Mouse (Mus musculus): ENCODE measurements around the gene H2-T23.
"Not testable (repeated sequence)": the region's sequence is repeated elsewhere in the genome, so short reads cannot be mapped to it uniquely, and the experiment has no call there.

Gene H2-T23

GRCm38 (mm10) chr17:36032351-36032875 is at the start of gene H2-T23:
H2-T23 (minus strand) TSS chr17:36032855.
- DNase-seq (ENCODE audit: low spot score) = peak; percentile 30

DNA sequence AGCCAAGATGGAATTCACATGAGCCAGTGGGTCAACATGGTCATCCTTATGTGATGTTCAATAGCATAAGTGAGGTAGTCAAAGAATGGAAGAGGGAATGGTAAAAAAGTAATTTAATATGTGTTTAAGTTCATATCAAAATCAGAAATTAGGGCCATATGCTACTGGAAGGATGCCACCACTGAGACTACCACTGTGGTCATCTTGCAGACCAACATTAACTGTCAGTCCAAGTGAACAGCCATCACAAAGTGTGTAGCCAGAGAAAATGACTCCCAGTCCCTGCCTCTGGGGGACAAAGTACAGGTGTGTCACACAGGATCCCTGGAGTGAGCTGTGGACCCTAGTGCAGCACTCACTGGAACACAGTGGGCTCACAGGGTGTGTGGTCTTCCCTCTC is 49.2 kb upstream of the H2-T23 start:
- DNase-seq (ENCODE audit: low spot score) = not testable (repeated sequence)

GRCm38 (mm10) chr17:36060829-36061228 is 28.2 kb upstream of the H2-T23 start:
- peak; percentile 75 for DNase-seq (ENCODE audit: low spot score)

GRCm38 (mm10) chr17:36058362-36058761 is 25.7 kb upstream of the H2-T23 start, which contains the start of gene Gm11127:
Gm11127 (minus strand) TSS chr17:36058371.
- DNase-seq (ENCODE audit: low spot score) = not testable (repeated sequence)

DNA sequence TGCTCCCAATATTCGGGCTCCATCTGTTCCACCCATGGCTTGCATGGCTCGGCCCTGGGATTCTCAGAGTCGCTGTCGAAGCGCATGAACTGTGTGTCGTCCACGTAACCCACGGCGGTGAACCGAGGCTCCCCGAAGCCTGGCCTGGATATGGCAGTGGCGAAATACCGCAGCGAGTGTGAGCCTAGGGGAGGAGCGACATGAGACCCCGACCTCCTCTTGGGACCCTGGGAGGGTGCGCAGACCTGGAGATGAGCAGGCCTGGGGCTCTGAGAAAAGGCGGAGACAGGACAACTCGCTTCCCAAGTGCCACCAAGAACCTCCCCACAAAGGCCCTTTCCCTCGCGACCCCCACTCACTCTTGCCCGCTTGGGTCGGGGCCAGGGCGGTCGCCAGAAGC is 25.3 kb upstream of the H2-T23 start:
- not testable (repeated sequence) for DNase-seq (ENCODE audit: low spot score)

DNA sequence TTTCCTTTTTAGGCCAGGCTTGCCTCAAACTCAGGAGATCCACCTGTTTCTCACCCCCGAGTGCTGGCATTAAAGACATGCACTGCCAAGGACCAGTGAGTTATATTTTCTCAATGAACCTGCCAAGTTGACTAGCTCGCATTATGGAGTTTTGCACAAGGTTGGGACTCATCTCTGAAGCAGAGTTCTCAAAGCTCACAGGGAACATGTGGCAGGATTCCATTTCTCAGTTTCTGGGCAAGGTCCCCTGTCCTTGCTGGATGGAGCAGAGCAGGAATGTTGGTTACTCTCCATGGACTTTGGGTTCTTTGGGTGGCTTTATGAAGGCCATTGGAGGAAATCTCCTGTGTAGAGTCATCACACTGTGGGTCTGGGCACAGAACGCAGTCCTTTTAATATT is 10.6 kb upstream of the H2-T23 start:
- no peak for DNase-seq (ENCODE audit: low spot score)

GRCm38 (mm10) chr17:36042610-36043169 is 10.0 kb upstream of the H2-T23 start, which contains the start of the genes H2-T22 and Gm6034:
H2-T22 (minus strand) TSS chr17:36042747.
Gm6034 (plus strand) TSS chr17:36042961.
- peak; percentile 69 for DNase-seq (ENCODE audit: low spot score)

- DNase-seq (ENCODE audit: low spot score) = not testable (repeated sequence)
These were observed 9.4 kb upstream of the H2-T23 start for GRCm38 (mm10) chr17:36042055-36042454.

DNA sequence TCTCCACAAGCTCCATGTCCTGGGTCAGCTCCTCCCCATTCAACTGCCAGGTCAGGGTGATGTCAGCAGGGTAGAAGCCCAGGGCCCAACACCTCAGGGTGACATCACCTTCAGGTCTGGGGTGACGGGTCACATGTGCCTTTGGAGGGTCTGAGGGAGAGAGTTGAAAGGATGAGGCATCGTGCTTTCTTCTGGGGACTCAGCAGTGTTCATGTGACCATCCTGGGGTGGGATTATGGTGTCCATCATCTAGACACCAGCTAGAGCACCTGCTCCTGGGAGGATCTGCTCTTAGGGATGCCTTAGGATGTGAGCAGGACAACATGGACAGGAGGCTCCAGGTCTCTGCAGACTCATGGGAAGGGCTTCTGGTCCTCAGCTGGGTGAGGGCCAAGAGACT is 7.9 kb upstream of the H2-T23 start:
- DNase-seq (ENCODE audit: low spot score) = not testable (repeated sequence)

GRCm38 (mm10) chr17:36036126-36036525 is 3.5 kb upstream of the H2-T23 start:
- DNase-seq (ENCODE audit: low spot score) = not testable (repeated sequence)

DNA sequence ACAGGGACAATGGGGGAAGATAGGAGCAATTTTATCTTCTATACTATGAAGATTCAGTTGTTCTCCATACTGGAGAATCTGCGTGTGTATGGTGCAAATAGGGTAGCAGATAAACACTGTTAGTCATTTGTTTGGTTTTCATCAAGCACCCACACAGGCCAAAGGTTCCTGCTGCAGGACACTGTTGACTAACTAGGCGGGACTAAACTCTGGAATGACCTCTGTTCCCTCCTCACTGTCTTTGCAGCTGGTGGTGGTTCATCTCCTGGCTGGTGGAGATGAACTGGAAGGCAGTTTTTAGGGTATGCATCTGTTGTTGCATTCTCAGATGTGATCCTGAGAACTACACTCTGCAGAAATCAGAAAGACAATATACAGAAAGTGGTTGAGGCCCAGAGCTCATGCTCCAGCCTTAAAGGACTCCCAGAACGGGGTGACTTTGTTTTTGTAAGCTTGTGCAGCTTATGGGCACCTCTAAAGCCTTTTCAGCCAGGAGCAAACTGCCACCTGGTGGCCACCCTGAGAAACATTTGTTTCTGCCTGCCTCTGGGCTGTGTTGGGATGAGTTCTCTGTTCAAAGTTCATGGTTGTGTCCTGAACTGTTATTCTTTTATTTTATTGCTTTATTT is 2.5 kb upstream of the H2-T23 start:
- not testable (repeated sequence) for DNase-seq (ENCODE audit: low spot score)

GRCm38 (mm10) chr17:36034524-36034923 is 1.9 kb upstream of the H2-T23 start:
- not testable (repeated sequence) for DNase-seq (ENCODE audit: low spot score)

DNA sequence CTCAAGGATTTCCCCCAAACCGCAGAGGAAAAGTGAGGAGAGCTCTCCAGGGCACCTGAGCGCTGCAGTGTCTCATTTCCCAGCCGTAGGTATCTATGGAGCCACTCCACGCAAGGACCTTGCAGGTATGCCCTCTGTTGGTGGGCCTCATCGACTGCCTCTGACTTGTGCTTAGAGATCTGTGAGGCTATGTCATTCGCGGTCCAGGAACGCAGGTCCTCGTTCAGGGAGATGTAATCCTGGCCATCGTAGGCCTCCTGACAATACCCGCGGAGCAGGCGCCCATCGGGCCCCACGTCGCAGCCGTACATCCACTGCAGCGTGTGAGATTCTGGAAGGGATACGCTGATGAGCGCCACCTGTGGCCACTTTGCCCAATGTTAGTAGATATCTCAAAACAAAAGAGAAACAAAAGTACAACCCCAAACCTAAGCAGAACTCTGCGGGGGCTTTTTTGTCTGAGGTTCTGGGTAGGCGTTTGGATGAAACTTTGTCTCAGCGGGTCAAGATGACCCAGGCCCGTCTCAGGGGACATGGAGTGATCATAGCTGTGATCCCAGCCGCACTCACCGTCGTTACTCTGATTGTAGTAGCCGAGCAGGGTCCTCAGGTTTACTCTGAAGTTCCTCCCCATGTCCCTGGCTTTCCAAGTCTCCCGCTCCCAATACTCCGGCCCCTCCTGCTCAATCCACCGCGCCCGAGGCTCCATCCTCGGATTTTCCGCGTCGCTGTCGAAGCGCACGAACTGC is 898 bp downstream of the H2-T23 start:
- not testable (repeated sequence) for DNase-seq (ENCODE audit: low spot score)

GRCm38 (mm10) chr17:36030703-36031582 is 1.7 kb downstream of the H2-T23 start:
- not testable (repeated sequence) for DNase-seq (ENCODE audit: low spot score)

DNA sequence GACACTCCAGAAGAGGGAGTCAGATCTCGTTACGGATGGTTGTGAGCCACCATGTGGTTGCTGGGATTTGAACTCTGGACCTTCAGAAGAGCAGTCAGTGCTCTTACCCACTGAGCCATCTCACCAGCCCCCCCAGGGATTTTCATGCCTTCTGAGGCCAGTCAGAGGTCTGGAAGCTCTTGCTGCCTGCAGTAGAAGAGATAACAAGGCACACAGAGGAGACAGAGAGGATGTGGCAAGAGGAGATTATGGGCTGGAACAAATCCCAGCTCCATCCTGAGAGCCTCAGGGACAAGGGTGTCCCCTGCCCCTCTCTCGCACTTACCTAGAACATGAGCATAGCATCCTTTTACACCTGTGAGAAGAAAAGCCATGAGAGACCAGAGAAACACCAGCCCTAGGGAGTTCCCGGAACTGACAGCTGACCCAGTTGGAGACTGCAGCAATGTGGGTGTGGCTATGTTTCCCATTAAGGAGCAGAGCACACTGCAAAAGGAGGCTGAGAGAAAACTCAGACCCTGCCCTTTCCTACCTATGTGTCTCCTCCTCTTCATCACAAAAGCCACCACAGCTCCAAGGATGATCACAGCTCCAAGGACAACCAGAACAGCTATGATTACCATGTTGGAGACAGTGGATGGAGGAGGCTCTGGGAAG is 2.5 kb downstream of the H2-T23 start:
- not testable (repeated sequence) for DNase-seq (ENCODE audit: low spot score)

GRCm38 (mm10) chr17:36028879-36029619 is 3.6 kb downstream of the H2-T23 start:
- no peak for DNase-seq (ENCODE audit: low spot score)

GRCm38 (mm10) chr17:36027663-36028062 is 5.0 kb downstream of the H2-T23 start:
- DNase-seq (ENCODE audit: low spot score) = no peak

DNA sequence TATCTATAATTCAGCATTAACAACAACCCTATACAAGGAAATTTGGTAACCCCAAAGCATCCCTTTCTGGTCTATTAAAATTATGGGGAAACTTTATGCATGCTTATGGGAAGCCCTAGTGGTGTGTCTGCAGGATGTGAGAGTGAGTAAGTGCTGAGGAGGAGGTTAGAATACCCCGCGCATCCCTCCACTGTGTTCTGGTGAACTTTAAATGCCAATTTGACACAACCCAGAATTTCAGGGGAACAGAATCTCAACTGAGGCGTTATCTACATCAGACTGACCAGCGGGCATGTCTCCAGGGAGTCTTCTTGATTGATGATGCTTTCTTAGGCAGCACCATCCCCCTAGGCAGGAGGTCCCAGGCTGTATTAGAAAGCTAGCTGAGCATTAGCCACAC is 6.8 kb downstream of the H2-T23 start:
- DNase-seq (ENCODE audit: low spot score) = no peak

DNA sequence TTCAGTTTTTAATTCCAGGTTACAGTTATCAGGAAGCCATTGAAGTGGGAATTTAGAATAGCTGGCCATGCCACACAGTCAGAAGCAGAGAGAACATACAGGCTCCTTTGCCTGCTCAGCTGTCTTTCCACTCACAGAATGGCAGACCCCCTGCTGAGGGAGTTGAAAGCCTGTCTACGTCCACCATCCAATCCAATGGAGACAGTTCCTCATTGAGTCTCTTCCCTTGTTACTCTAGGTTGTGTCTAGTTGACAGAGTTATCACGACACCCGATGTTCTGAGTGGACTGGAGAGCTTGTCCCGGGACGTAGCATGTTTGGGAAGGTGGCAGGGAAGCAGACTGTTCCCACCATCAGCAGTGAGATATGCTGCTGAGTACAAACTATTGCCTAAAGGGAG is 7.5 kb downstream of the H2-T23 start:
- DNase-seq (ENCODE audit: low spot score) = no peak
